Mouse (Mus musculus) CH12.LX (cell line): ENCODE measurements around the gene Sigirr.

ENCODE experiments used
- ELF1 ChIP-seq: IDR thresholded peaks from 2 replicates; pipeline ENCODE4 v1.6.1; 2014; ENCODE audit warnings: low read depth, mild to moderate bottlenecking, inconsistent platforms, low read length, improper control_type of control experiment
- ZNF384 ChIP-seq: IDR thresholded peaks from 2 replicates; pipeline ENCODE4 v1.6.1; 2012; ENCODE audit warnings: low read depth, low read length, improper control_type of control experiment, inconsistent platforms

DNA sequence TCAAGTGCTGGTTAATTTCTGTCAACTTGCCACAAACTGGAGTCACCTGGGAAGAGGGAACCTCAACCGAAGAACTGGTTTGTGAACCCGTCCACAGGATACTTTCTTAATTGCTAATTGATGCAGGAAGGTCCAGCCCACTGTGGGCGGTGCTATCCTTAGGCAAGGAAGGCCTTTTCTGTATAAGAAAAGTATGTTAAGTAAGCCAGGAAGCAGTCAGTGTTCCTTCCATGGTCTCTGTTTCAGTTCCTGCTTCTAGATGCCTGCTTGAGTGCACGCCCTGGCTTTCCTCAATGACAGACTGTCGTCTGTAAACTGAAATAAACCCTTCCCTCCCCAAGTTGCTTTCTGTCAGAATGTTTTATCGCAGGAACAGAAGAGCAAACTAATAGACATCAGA lies 43.4 kb downstream of the Sigirr start:
- TF ChIP-seq ELF1 (no peak), ZNF384 (no peak)
